In the genomic region with DNA sequence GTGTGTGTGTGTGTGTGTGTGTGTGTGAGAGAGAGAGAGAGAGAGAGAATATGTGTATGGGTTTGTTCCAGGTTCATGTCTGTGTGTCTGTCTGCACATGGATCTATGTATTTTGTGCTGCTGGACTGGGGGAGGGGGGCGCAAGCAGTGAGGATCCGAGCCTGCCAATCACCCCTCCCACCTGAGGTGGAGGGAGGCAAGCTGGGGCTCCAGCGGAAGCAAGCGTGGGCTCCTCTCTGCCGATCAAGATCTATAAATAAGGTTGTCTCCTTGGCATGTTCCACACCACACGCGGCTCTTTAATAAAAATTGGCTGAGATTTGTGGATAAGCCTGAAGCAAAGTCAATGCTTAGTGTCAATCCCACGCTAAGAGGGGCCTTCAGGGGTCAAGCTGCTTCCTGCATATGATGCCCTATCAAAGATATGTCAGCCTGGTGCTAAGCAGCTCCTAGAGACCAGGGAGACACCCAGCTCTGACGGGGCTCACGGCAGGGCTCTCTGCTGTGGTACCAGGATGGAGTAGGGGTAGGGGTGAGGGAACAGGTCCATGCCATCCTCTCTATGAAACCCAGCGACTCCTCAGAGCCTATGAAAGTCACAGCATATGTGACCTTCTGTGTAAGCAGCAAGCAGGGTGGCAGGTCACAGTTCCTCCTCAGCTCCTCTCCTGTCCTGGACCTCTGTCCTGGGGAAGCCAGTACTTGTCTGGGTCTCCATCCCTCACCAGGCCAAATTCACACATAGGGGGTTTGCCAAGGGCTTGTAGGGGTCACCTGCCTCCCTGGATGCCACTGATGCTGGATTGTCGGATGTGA, we compare ENCODE assay signal across 16 mouse cellular contexts.
DNase-seq lines count a peak whose midpoint lies in the region; ATAC-seq lines count a peak whose summit lies in the region.
"Had no signal": no experiment of that assay in that cellular context is flagged by ENCODE, and none has a peak within 500 bp of the region (broad histone marks: within the 10 kb centered on the region; RNA-seq: fewer than 3 reads in every experiment).

No protein-coding gene starts in this region.

- no peak for DNase-seq in neural tube, embryonic 10.5 days (ENCODE audit: extremely low spot score, low spot score)
- no peak for DNase-seq in hindbrain, embryonic 14.5 days (ENCODE audit: low spot score)
- DNase-seq in midbrain, embryonic 11.5 days (ENCODE audit: low spot score, missing footprints) = peak; percentile 73
- no peak for DNase-seq in adrenal gland, postnatal 10 days
- DNase-seq: cerebellum, postnatal 14 days; heart, adult 2 months; kidney, adult 2 months; kidney, postnatal 25 days; liver; liver, postnatal 0 days; lung, postnatal 14 days had no signal

- peaks cover 15% of the 10 kb centered on the region for H3K4me1 ChIP-seq in neural tube, embryonic 12.5 days
- peaks cover 12% of the 10 kb centered on the region; the same call in 1 of the 2 replicates for H3K4me1 ChIP-seq in hindbrain, embryonic 14.5 days (replicated peaks; ENCODE audit: control insufficient read depth, insufficient read depth, low read length)
- 0 out of 2 replicates have a peak, but pooled peaks cover 3% of the 10 kb centered on the region for H3K4me1 ChIP-seq in midbrain, embryonic 11.5 days (ENCODE audit: control insufficient read depth, insufficient read depth, low read length)
- H3K4me1 ChIP-seq in neural tube, embryonic 15.5 days = peaks cover 11% of the 10 kb centered on the region
- no peaks in the 10 kb centered on the region for H3K4me1 ChIP-seq in intestine, embryonic 15.5 days (replicated peaks)

- 65% methylated on average over 12 of the region's 12 CpGs for WGBS in neural tube, embryonic 12.5 days
- WGBS in hindbrain, embryonic 14.5 days = 51% methylated on average over 12 of the region's 12 CpGs
- 76% methylated on average over 12 of the region's 12 CpGs for WGBS in midbrain, embryonic 11.5 days
- 46% methylated on average over 12 of the region's 12 CpGs for whole genome bisulfite sequencing in neural tube, embryonic 15.5 days
- WGBS in intestine, embryonic 15.5 days = 59% methylated on average over 12 of the region's 12 CpGs

- 0 out of 2 replicates have a peak, but pooled peaks have one; percentile 23 for ATAC-seq in neural tube, embryonic 12.5 days (ENCODE audit: low FRiP score, low read depth)
- ATAC-seq in hindbrain, embryonic 14.5 days (ENCODE audit: low FRiP score) = 0 out of 2 replicates have a peak, but pooled peaks have one; percentile 16
- no peak for ATAC-seq in midbrain, embryonic 11.5 days (ENCODE audit: low FRiP score)
- peak; percentile 32; the same call in 1 of the 2 replicates for ATAC-seq in neural tube, embryonic 15.5 days (ENCODE audit: low FRiP score)
- no peak for ATAC-seq in intestine, embryonic 15.5 days
- ATAC-seq: forebrain, embryonic 14.5 days; liver, postnatal 0 days had no signal

- H3K4me2 ChIP-seq in neural tube, embryonic 12.5 days (replicated peaks) = no peak overlapping the region
- no peak overlapping the region for H3K4me2 ChIP-seq in hindbrain, embryonic 14.5 days (replicated peaks)
- H3K4me2 ChIP-seq in midbrain, embryonic 11.5 days = no peak overlapping the region
- H3K4me2 ChIP-seq in neural tube, embryonic 15.5 days = no peak overlapping the region
- H3K4me2 ChIP-seq in intestine, embryonic 15.5 days (replicated peaks) = no peak overlapping the region
- H3K4me2 ChIP-seq: hindbrain, embryonic 15.5 days had no signal

- no peaks in the 10 kb centered on the region for H3K9me3 ChIP-seq in neural tube, embryonic 12.5 days
- peaks cover 2% of the 10 kb centered on the region; the same call in 1 of the 2 replicates for H3K9me3 ChIP-seq in hindbrain, embryonic 14.5 days (ENCODE audit: control insufficient read depth, low read length)
- H3K9me3 ChIP-seq in midbrain, embryonic 11.5 days (ENCODE audit: control insufficient read depth, low read length) = no peaks in the 10 kb centered on the region
- H3K9me3 ChIP-seq in neural tube, embryonic 15.5 days (replicated peaks) = no peaks in the 10 kb centered on the region
- no peaks in the 10 kb centered on the region for H3K9me3 ChIP-seq in intestine, embryonic 15.5 days
- H3K9me3 ChIP-seq: hindbrain, embryonic 15.5 days had no signal

- no peak overlapping the region for H3K9ac ChIP-seq in neural tube, embryonic 12.5 days
- no peak overlapping the region for H3K9ac ChIP-seq in hindbrain, embryonic 14.5 days
- H3K9ac ChIP-seq in midbrain, embryonic 11.5 days (ENCODE audit: low read length) = 0 out of 2 replicates have a peak overlapping the region, but pooled peaks have one; percentile 27
- H3K9ac ChIP-seq in neural tube, embryonic 15.5 days (replicated peaks) = no peak overlapping the region
- H3K9ac ChIP-seq in intestine, embryonic 15.5 days = no peak overlapping the region
- H3K9ac ChIP-seq: hindbrain, embryonic 15.5 days; liver, postnatal 0 days had no signal

- no peak overlapping the region for H3K27ac ChIP-seq in neural tube, embryonic 12.5 days
- H3K27ac ChIP-seq in hindbrain, embryonic 14.5 days = peak overlapping the region; percentile 14; the same call in 1 of the 2 replicates
- no peak overlapping the region for H3K27ac ChIP-seq in midbrain, embryonic 11.5 days (ENCODE audit: low read depth, low read length)
- no peak overlapping the region for H3K27ac ChIP-seq in neural tube, embryonic 15.5 days (replicated peaks)
- H3K27ac ChIP-seq in intestine, embryonic 15.5 days = no peak overlapping the region
- H3K27ac ChIP-seq: heart, adult 2 months; hindbrain, embryonic 15.5 days had no signal

- no peaks in the 10 kb centered on the region for H3K27me3 ChIP-seq in neural tube, embryonic 12.5 days (replicated peaks)
- H3K27me3 ChIP-seq in hindbrain, embryonic 14.5 days (ENCODE audit: control insufficient read depth, insufficient read depth, low read length) = no peaks in the 10 kb centered on the region
- H3K27me3 ChIP-seq in midbrain, embryonic 11.5 days (ENCODE audit: control insufficient read depth, insufficient read depth, low read length) = no peaks in the 10 kb centered on the region
- no peaks in the 10 kb centered on the region for H3K27me3 ChIP-seq in neural tube, embryonic 15.5 days (replicated peaks)
- H3K27me3 ChIP-seq in intestine, embryonic 15.5 days (replicated peaks) = no peaks in the 10 kb centered on the region
- H3K27me3 ChIP-seq: hindbrain, embryonic 15.5 days had no signal

- no peaks in the 10 kb centered on the region for H3K36me3 ChIP-seq in neural tube, embryonic 12.5 days
- H3K36me3 ChIP-seq in hindbrain, embryonic 14.5 days (replicated peaks; ENCODE audit: control insufficient read depth, insufficient read depth) = no peaks in the 10 kb centered on the region
- H3K36me3 ChIP-seq in midbrain, embryonic 11.5 days (ENCODE audit: control insufficient read depth, insufficient read depth, low read length) = no peaks in the 10 kb centered on the region
- H3K36me3 ChIP-seq in neural tube, embryonic 15.5 days = no peaks in the 10 kb centered on the region
- no peaks in the 10 kb centered on the region for H3K36me3 ChIP-seq in intestine, embryonic 15.5 days
- H3K36me3 ChIP-seq: hindbrain, embryonic 15.5 days had no signal

- H3K4me3 ChIP-seq in neural tube, embryonic 12.5 days = no peak overlapping the region
- H3K4me3 ChIP-seq in hindbrain, embryonic 14.5 days (replicated peaks; ENCODE audit: low read length) = no peak overlapping the region
- H3K4me3 ChIP-seq in midbrain, embryonic 11.5 days (ENCODE audit: low read depth, low read length) = no peak overlapping the region
- no peak overlapping the region for H3K4me3 ChIP-seq in neural tube, embryonic 15.5 days (replicated peaks)
- no peak overlapping the region for H3K4me3 ChIP-seq in intestine, embryonic 15.5 days (replicated peaks)
- H3K4me3 ChIP-seq: heart, adult 2 months; hindbrain, embryonic 15.5 days had no signal

Comparison
In these comparisons a context has a peak if more than half of its experiments do, and no peak if none do; other contexts are left out.
1. ATAC-seq: peak in neural tube, embryonic 12.5 days (single experiment), hindbrain, embryonic 14.5 days (single experiment) and neural tube, embryonic 15.5 days (single experiment); none in midbrain, embryonic 11.5 days (single experiment) and intestine, embryonic 15.5 days (single experiment).